Mouse (Mus musculus) ES-CJ7 (cell line): ENCODE data around the gene Zc3h18.
A peak's percentile ranks its signal among the peaks of the same experiment; 100 is the strongest.

Experiments
- DNase-seq: peaks from one replicate; pipeline ENCODE4 v3.0.0; 2011; ENCODE audit warnings: low read depth, low spot score

The Zc3h18 gene

DNA sequence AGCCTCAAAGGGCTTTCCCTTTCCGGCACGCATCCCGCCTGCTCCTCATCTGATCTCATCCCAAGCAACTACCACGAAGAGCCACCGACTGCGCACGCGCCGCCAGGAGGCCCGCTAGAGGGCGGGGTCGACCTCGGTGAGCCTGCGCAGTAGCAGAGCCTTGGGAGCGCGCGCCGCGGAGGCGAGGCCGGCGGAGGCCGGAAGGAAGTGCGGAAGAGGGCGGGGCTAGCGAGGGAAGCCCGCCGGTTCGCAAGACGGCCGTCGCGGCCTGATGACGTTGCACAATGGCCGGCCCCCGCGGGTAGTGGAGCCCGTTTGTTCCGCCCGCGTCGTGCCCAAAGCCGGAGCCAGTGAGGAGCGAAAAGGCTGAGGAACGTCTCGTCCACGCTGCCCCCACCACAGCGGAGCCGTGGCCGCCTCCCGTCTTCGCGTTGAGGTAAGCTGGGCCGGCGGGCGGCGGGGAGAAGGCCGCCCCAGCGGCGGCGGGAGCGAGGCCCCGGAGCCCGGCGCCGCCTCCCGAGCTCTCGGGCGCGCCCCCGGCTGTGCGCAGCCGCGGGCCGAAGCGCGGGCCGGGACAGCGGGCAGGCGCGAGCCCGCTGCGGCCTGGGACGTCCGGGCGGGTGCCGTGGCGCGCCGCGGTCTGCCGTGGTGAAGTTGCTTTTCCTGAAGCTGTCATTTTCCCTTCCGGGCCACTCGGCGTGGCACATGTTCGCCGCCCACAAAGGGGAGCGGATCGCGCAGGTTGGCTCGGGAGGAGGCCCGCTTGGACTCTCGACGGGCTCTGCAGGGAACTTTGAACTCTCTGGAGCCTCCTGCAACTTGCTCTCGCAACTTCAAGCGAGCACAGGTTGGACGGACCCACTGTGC lies at the start of gene Zc3h18:
TSS of gene Zc3h18 (plus strand) at position 245 of the 867 bp plus-strand sequence.
- DNase-seq, result peak; percentile 99

DNA sequence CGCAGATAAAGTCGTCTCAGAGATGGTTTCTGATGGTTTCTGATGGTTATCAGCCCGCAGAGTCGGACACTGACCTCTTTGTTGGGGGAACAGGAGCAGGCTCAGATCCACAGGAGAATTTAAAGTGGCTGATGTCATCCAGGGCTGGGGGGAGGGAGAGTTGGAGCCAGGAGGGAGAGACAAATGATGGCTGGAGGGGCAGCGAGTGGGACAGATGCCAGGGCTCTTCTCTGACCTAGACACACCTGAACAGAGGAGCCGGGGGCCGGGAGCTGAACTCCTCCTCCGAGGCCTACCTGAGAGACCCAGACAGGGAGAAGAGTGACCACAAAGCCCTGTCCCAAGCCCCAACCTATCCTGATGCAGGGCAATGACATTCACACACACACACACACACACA lies 47.3 kb upstream of the Zc3h18 start:
- no peak for DNase-seq

DNA sequence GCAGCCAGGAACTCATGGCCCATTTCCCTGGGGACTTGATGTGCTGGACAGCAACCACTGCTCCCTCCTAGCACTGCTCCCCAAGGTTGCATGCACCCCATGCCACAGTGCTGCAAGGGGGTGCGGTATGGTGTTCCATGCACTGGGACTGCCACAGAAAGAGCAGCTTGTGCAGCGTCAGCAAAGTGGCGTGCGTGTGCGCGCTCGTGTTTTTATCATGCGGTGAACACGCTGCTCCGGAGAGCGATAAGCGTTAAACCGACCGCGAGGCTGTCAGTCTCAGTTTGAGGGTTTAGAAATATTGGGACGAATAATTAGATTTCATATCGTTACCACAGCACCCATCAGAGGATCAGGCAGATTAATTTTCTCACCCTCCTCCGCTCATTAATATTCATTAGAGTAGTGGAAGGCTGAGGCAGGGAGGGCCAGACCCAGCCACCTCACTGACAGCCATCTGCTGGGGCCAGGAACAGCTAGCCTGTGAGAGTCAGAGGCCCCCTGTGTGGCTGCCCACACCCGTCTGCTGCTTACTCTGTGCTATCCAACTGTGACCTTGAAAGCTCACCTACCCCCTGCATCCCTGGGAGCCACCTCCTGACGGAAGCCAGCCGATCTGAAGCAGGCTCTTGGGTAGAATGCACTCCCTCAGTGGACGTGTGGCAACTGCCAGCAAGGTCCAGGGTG lies 46.7 kb upstream of the Zc3h18 start:
- no peak for DNase-seq

DNA sequence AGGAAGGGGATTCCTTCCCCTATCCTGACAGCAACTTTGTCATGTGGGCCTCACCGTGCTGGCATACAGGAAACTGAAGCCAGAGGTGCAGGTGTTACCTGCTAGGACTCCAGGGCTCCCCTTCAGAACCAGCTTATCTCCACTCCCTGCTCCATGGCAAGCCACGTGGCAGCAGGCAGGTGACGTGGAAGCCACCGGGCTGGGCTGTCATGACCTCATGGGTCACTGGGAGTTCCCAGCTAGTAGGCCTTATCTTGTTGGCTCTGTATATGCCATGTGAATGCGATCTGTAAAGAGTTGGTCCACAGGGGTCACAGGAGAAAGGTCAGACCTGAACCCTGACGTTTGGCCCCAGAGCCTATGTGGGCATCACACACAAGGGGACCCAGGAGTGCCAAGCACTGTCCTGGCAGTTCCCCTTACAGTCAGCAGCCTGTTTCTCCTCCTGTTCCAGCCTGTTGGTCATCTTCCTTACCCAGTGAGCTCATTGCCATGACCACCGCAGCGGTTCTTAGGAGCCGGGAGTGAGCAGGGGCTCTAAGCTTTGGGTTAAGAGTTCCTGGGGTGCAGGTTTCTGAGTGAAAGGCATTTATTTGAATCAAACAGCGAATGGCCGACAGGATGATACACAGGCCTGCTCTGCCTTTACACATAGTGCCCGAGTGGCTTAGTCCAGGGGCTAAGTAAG lies 45.8 kb upstream of the Zc3h18 start:
- no peak for DNase-seq

DNA sequence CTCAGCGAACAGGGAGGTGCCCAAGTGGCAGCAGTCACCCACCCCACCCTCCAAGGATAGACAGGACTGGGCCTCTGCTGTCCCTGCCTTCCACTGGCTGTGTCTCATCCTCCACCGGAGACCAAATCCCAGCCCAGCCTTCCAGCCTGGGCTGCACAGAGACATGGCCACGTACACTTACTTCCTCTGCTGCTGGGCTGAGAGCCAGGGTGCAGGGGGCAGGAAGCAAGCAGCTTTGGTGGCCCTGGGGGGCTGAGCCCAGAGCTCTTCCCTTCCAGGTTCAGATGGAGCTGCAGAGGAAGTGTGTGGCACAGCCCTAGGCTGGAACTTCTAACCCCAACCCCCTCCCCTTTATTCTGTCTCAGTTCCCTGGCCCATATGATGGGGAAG lies 45.3 kb upstream of the Zc3h18 start:
- DNase-seq, result no peak

DNA sequence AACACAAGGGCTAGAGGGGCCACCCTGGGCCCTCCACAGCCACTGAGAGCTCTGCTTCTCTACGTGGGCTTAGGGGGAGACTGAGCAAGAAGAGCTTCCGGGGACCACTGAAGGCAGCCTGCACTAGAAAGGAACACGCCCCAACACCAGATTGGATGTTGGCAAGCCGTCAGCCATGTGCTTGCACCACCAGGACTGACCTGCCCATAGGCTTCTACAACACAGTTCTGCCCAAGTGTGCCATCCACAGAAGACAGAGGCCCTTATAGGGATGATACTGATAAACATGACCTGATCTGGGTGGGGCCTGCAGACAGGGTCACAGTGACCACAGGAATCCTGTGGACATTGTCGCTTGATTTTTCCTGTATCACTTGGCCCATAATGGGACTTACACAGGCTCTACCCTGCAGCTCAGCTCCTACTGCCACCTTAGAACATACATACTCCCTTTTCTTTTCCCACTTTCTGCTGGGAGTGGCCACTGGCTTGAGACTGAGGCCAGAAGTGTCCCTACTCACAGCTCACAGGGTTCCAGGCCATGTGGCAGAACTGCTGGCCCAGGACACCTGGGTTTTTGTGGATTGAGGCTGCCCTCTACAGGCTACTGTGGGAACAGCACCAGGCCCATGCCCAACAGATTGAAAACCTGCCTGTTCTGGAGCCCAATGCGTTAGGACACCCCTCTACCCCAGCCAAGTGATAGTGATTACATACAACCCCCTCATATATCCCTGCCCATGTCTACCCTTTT lies 43.5 kb upstream of the Zc3h18 start:
- DNase-seq, result peak; percentile 76

DNA sequence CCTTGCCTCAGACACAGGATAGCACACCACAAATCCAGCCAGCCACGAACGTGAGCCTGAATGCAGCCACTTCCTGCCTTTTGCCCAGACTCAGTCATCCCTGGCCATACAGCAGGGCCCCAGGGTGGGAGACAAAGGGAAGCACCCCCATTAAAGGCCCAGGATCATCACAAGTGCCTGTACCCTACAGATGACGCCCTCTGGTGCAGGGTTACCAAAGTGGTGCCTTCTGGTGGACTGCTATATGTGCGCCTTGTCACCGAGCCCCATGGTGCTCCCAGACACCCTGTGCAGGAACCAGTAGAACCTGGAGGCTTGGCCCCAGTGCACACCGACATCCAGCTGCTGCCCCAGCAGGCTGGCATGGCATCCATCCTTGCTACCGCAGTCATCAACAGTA lies 42.9 kb upstream of the Zc3h18 start:
- DNase-seq, result no peak

DNA sequence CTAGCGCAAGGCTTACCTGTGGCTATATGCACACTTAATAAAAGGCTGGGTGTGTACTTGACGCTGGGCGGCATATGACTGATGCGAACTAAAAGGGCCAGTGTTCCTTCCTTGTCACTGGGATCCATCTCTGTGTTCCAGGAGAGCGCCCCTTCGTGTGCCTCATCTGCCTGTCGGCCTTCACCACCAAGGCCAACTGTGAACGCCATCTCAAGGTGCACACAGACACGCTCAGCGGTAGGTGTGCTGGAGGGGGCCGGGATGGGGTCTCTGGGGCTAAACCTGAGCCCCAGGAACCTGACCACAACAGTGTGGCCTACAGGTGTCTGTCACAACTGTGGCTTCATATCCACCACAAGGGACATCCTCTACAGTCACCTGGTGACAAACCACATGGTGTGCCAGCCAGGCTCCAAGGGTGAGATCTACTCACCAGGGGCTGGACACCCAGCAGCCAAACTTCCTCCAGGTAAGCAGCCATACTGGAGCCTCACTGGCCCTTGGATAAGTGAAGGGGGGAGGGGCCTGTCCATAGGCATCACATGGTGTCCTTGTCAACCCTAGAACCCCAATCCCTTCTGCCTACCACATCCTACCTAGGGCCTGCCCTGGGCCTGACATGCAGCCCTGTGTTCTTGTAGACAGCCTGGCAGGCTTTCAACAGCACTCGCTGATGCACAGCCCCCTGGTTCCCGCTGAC lies 41.5 kb upstream of the Zc3h18 start:
- no peak for DNase-seq

DNA sequence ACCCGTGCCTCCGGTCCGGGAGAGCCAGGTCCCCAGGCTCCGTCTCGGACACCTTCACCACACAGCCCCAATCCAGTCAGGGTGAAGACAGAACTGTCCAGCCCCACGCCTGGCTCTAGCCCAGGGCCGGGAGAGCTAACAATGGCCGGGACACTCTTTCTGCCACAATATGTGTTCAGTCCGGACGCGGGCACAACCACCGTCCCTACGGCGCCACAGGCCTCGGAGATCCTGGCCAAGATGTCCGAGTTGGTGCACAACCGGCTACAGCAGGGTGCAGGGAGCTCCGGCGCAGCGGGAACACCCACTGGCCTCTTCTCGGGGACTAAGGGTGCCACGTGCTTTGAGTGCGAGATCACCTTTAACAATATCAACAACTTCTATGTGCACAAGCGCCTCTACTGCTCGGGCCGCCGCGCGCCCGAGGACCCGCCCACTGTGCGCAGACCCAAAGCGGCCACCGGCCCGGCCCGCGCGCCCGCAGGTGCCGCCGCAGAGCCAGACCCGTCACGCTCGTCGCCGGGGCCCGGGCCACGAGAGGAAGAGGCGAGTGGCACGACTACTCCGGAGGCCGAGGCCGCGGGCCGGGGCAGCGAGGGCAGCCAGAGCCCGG lies 40.7 kb upstream of the Zc3h18 start:
- no peak for DNase-seq

DNA sequence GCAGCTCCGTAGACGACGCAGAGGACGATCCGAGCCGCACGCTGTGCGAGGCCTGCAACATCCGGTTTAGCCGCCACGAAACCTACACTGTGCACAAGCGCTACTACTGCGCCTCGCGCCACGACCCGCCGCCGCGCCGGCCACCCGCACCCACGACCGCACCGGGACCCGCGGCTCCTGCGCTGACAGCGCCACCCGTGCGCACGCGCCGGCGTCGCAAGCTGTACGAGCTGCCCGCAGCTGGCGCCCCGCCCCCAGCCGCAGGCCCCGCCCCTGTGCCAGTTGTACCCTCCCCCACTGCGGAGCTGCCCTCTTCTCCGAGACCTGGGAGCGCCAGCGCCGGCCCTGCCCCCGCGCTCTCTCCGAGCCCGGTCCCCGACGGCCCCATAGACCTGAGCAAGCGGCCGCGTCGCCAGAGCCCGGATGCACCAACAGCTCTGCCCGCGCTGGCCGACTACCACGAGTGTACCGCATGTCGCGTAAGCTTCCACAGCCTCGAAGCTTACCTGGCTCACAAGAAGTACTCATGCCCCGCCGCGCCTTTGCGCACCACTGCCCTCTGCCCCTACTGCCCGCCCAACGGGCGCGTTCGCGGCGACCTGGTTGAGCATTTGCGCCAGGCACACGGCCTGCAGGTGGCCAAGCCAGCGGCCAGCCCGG lies 40.0 kb upstream of the Zc3h18 start:
- peak; percentile 77 for DNase-seq

DNA sequence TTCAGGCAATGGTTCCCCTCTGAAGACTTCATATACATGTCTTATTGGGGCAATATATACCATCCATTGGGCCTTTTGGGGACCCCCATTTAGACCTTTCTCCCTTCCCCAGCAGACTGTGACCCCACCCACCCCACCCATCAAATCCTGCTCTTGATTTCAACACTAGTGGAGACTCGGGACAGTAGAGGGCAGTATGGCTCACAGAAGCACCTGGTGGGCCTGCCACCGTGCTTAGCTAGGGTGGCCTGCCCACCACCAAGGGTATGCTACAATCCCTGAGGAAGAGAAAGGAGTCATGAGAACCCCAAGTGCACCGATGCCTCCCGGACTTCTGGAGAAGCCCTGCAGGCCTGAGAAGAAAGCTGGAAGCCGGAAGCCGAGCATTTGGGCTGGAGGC lies 37.6 kb upstream of the Zc3h18 start:
- no peak for DNase-seq

DNA sequence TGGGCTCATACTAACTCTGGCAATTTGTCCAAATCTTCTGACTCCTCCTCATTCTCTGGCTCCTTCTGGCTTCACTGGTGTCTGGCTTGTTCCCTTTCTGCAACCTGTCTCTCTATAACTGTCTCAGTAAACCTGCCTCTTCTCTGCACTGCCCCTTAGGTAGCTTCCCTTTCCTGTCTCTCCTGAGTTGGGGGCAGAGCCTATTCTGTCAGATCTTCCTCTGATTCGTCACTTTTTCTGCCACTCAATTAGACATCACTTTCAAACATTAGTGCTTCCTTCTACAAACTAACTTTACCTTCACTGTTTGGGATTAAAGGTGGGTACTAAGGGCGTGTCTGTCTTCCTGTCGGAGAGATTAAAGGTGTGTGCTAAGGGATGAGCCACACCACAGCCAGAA lies 35.6 kb upstream of the Zc3h18 start:
- no peak for DNase-seq

DNA sequence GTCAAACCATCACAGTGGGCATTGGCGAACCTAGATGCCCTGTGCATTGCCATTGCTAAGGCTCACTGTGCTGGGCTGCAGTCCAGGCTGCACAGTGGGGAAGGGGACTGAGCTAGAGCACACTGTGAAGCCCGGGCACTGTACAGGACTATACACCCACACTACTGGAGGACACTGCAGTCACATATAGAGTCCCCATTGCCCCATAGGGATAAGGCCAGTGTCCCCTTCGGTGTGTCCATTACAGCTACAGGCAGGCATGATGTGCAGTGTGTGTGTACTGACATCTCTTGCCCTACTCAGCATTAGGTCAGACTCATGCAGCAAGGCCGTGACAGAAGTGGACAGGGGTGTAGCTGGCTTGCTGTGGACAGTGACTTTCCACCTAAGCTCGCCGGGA lies 34.6 kb upstream of the Zc3h18 start:
- no peak for DNase-seq

DNA sequence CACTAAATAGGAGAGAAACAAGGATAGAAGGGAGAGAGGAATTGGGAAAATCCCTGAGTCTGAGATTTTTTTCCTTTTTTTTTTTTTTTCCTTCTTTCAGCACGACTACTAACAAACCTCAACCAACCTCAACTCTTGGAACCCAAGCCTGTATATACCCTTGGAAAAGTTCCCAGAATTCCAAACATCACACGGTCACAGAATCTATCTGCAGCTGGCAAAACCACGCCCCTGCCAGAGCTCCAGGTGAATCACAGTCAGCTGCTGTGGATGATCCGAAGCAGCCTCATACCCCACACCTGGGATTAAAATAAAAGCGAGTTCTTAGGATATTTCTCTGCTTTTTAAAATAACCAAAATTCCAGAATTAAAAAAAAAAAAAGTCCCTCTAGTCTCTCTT lies 34.0 kb upstream of the Zc3h18 start:
- DNase-seq, result no peak

DNA sequence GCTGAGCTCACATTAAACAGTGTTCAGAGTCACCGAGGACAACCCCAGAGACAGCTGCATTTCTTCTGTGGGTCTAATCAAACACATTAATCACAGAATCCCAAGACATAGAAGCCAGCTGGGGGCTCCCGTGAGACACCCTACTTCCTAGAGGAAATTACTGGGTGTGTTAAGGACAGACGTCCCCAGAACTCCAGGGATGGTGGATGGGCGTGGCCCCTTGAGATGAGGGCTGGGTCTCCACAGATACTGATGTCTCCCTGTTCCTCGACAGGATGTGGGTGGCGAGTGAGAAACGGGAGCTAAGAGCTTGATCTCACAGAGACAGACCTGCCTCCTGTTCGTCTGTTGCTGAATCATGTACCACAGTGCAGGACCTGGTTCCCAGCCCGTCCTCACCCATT lies 33.6 kb upstream of the Zc3h18 start:
- DNase-seq, result no peak

DNA sequence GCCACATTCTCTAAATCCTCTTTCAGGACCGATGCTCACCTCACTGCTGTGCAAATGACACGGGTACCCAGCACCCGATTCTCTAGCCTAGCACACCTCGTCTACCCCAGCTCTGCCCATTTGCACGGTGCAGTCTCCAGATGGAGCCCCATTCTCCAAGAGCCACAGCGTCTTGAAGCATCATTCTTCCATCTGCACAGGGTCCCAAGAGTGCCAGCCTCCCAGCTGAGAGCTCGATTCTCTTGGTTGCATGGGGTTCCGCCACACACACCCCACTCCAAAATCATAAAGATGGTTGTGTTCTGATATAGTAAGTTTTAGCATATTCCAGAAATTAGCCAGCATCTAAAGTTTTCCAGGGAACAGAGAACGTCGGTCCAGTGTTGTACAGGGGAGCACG lies 33.1 kb upstream of the Zc3h18 start:
- DNase-seq, result no peak

DNA sequence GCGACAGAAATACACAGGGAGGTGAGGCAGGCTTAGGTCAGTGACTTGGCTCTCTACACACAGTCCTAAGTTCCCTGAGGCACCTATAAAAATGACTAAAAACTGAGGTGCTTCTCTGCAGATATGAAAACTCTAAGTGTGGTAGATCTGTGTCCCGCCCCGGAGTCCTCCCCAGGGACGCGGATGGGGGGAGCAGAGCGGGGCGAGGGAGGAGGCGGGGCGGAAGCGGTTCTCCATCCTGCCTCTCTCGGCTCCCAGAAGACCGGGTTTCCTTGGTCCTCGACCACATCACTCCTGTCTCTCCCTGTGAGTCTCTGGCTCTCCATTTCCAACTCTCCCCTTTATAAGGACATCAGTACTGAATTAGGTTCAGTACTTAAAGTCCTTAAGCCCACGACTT lies 32.7 kb upstream of the Zc3h18 start:
- DNase-seq, result no peak

DNA sequence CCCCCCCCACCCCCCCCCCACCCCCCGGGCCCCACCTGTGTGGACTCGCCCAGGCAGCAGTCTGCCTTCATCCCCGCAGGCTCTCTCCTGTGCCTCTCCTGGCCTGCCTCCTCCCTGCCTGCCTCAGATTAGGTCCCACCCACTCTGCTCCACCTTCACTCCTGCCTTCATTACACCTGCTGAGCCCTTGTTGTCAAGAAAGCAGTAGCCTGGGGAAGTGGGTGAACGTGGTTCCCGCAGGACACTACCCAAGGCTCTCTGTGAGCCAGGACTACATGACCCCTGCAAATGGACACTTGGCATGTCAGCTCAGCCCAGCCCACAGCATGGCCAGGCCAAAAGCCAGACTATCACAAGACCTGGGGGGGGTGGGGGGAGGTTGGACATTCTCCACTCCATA lies 32.2 kb upstream of the Zc3h18 start:
- DNase-seq, result peak; percentile 72

DNA sequence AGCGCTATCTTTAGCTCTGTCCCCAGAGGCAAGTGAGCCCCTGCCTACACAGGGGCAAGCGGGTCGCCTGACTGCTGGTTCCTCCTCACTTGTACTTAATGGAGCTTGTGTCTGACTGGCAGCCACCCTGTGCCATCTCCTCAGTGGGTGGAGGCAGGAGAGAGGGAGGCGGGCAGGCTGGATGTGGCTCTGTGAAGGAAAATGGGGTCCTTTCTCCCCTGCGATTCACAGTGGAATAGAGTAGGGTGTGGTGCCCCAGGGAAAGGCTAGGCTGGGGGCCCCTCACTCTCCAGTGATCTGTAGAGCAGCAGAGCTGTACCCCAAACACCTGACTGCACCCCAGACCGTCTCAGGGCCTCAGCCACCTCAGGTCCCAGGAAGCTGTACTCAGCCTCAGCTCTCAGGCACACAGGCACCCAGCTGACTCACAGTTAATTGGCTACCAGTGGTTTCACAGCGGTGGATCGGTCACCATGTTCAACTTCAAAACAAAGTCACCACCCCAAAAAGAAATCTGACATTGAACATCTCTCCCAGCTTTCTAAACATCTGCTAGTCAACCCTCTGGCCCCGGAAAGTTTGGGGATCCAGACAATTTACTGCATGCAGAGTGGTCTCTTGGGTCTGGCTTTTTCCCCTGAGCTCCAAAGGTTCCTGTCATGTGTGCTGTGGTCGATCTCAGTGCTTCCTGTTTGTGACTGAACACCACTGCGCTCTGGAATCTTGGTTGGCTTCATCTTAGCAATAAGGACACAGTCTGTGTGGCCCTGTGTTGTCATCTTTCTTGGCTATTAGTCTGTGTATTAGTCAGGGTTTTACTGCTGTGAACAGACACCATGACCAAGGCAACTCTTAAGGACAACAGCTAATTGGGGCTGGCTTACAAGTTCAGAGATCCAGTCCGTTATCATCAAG lies 31.0 kb upstream of the Zc3h18 start:
- no peak for DNase-seq
